Mouse (Mus musculus) CH12.LX (cell line): ENCODE results near the gene Mfsd11.

Experiments
- BHLHE40 ChIP-seq: IDR thresholded peaks from 2 replicates; pipeline ENCODE4 v1.6.1; 2011; ENCODE audit warnings: mild to moderate bottlenecking, low read depth, low read length, improper control_type of control experiment
- CTCF ChIP-seq, 2 experiments: IDR thresholded peaks in 1 of 2; conservative IDR thresholded peaks in 1 of 2; 2 replicates each; pipeline ENCODE4 v1.5.1; 2011 to 2012; ENCODE audit warnings: low read depth in 2 of 2, low read length in 2 of 2, improper control_type of control experiment in 1 of 2, inconsistent platforms in 1 of 2, mild to moderate bottlenecking in 1 of 2, moderate library complexity in 1 of 2
- JUN ChIP-seq: IDR thresholded peaks from 2 replicates; pipeline ENCODE4 v1.6.1; 2011; ENCODE audit warnings: low read depth, mild to moderate bottlenecking, low read length, improper control_type of control experiment, moderate library complexity; ENCODE audit not compliant: insufficient read depth
- KAT2A ChIP-seq: IDR thresholded peaks from 2 replicates; pipeline ENCODE4 v1.6.1; 2012; ENCODE audit warnings: low read length, improper control_type of control experiment, inconsistent platforms; ENCODE audit not compliant: insufficient replicate concordance
- POLR2AphosphoS2 ChIP-seq: IDR thresholded peaks from 2 replicates; pipeline ENCODE4 v1.6.1; 2011; ENCODE audit warnings: low read depth, low read length, improper control_type of control experiment
- TCF12 ChIP-seq: IDR thresholded peaks from 2 replicates; pipeline ENCODE4 v1.6.1; 2014; ENCODE audit warnings: low read depth, mild to moderate bottlenecking, inconsistent platforms, low read length, improper control_type of control experiment

DNA sequence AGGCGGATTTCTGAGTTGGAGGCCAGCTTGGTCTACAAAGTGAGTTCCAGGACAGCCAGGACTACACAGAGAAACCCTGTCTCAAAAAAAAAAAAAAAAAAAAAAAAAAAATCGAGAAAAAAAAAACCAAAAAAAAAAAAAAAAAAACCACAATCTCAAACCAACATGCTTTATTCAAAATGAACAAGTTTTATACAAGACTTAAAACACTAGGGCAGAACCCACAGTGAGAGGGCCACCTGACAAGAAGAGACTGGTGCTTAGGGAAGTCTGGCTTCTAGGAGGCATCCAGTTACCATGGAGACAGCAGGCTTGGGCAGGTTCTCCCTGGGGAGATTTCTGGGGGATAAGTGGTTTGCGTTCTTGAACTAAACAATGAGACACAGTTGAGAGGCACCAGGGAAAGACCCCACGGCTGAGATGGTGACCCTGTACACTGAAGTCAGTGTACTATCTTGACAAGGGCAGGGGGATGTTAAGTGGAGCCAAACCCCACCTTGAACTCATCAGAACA, 20.0 kb upstream of the Mfsd11 start:
- TF ChIP-seq KAT2A (no peak), POLR2AphosphoS2 (no peak), CTCF (conservative IDR thresholded peaks at IDR 0.05 in 1 of 2, IDR thresholded peaks at IDR 0.05 in 1 of 2; ENCODE audit: low read depth in 2 of 2, low read length in 2 of 2) (no peak), JUN (no peak), TCF12 (no peak), BHLHE40 (no peak)
